Mouse (Mus musculus): ENCODE data around the gene Pycr2.

- TF ChIP-seq CTCF (IDR thresholded peaks at IDR 0.05; ENCODE audit: extremely low read depth, insufficient read length, insufficient replicate concordance, low read depth, low read length) (no peak), POLR2A (IDR thresholded peaks at IDR 0.05; ENCODE audit: low read depth, low read length) (no peak)
These were observed 1.8 kb downstream of the Pycr2 start for GRCm38 (mm10) chr1:180905876-180906275.

Data from small intestine, adult 2 months (tissue).